Mouse (Mus musculus): Measurements from ENCODE around the gene Mfsd12. TPM values are rescaled to one million over a fixed set of nuclear protein-coding genes. Genes with fewer than 3 reads are reported as not detected.
A peak's percentile ranks its signal among the peaks of the same experiment; 100 is the strongest.

Gene Mfsd12
- total RNA-seq, 2 experiments from 2014 or later, result 42.8 to 45.9 TPM

- peak overlapping the region; percentile 19 for H3K27ac ChIP-seq
- TF ChIP-seq CTCF (conservative IDR thresholded peaks at IDR 0.05), result no peak
- H3K4me3 ChIP-seq, result no peak overlapping the region
- no peak for DNase-seq (ENCODE audit: low spot score in 2 of 2)
These were observed 7.8 kb downstream of the Mfsd12 start for GRCm38 (mm10) chr10:81365073-81365472.

DNA sequence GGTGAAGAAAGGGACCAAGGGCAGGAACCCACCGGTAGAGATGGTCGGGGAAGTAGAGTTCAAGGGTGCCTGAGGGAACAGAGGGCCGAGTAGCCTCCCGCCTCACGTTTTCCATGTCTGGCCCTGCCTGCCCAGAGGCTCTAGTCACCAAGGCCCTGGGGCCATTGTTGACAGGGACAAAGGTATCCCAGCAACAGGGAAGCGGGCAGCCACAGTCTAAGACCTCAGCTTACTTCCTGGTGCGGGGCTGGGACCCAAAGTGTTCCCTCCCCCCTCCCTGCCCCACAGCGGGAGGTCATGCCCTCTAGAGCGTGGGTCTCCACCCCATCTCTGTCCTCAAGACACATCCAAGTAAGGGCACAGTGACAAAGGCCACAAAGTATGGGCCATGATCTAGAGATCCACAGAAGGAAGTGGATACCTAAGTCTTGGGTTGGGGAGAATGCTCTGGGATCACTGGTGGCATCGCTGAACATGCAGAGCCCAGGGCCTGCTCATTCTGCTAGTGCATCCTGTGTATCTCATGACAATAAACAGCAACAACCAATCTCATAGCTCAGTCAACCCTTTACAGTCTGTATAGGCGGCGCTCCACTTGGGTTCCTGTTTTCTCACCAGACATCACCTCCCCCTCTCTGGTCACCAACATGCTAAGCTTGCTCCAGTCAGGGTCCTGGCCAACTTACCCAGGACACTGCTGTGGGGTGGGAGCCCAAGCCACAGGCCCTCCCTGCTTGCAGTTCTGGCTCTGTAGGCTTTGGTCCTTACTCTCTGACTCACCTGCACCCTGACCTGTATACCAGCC is 8.6 kb downstream of the Mfsd12 start, which contains the start of gene 4930404N11Rik:
4930404N11Rik (minus strand) TSS at position 145 of the 805 bp plus-strand sequence.
- no peak for DNase-seq (ENCODE audit: low spot score in 2 of 2)
- H3K27ac ChIP-seq, result peak within 1 kb of the TSS; percentile 28
- TF ChIP-seq CTCF (conservative IDR thresholded peaks at IDR 0.05), result no peak
- H3K4me3 ChIP-seq, result no peak within 1 kb of the TSS

GRCm38 (mm10) chr10:81366477-81367206 is 9.4 kb downstream of the Mfsd12 start:
- no peak overlapping the region for H3K4me3 ChIP-seq
- H3K27ac ChIP-seq, result peak overlapping the region; percentile 28; the same call in 1 of the 2 replicates
- no peak for DNase-seq (ENCODE audit: low spot score in 2 of 2)
- no peak for TF ChIP-seq CTCF (conservative IDR thresholded peaks at IDR 0.05)

DNA sequence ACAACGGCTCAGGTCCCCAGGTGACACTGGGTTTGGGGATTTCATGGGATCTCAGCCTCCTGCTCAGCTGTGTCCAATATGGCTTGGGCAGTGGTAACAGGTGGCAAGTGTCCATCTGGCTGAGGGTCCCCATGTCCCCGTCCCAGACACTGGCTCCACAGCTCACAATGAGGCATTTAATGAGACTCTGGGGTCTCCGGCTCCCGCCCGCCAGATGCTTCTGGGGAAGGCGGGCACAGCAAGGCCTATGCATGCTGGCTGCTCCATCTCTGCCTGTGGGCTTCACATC is 9.9 kb downstream of the Mfsd12 start:
- H3K27ac ChIP-seq, result no peak overlapping the region
- no peak for TF ChIP-seq CTCF (conservative IDR thresholded peaks at IDR 0.05)
- DNase-seq (ENCODE audit: low spot score in 2 of 2), result no peak
- no peak overlapping the region for H3K4me3 ChIP-seq

DNA sequence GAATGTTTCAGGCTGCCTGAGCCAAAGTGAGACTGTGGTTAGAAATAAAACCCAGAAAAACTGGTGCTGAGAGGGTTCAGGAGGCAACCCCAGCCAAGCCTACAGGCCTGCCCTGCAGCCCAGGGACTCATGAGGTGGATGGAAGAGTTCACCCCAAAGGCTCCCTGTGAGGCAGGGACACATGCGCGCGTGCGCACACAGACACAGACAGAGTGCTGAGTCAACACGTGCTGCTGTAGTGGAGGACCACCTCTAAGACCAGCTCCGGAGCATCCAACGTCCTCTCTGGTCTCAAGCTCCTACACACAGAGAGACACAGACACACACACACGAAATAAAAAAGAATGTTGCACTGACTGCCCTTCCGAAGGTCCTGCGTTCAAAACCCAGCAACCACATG is 18.0 kb downstream of the Mfsd12 start:
- no peak overlapping the region for H3K4me3 ChIP-seq
- TF ChIP-seq CTCF (conservative IDR thresholded peaks at IDR 0.05), result no peak
- DNase-seq (ENCODE audit: low spot score in 2 of 2), result no peak
- H3K27ac ChIP-seq, result no peak overlapping the region

DNA sequence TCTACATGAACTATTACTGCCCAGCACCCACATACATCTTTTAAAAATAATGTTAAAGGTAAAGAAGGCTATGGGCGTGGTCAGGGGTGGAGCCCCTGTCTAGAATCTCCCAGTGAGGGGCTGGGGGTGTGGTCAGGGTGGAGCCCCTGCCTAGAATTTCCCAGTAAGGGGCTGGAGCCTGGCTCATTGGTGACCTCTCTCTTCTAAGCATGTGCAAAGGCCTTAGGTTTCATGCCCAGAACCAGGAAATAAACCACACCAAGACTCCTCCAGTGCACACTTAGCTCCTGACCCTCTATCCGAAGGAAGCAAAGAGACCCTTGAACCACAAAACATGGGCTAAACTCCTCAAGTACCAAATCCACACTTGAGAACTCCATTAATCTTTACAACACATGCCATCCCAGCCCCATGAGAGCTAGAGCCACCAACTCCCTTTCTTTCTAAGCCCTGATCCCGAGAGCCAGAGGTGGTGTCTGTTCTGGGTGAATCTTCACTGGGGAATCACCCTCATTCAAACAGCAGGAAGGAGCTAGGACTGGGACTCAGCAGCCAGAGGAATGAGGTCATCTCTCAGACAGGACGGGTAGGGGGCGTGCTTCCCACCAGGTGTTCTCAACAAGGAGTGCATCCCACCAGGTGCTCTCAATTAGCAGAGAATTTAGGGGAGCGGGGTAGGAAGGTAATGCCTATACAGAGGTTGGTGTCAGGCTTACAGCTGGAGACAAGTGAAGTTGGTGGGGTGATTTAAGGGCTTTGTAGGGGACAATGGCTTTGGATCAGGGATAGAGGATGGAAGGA is 19.5 kb downstream of the Mfsd12 start:
- peak overlapping the region; percentile 70; the same call in 1 of the 2 replicates for H3K4me3 ChIP-seq
- TF ChIP-seq CTCF (conservative IDR thresholded peaks at IDR 0.05), result 0 out of 2 replicates have a peak, but pooled peaks have one; percentile 4
- H3K27ac ChIP-seq, result no peak overlapping the region; the same call in 1 of the 2 replicates
- no peak for DNase-seq (ENCODE audit: low spot score in 2 of 2)

GRCm38 (mm10) chr10:81377362-81377664 is 20.0 kb downstream of the Mfsd12 start:
- Histone ChIP-seq H3K4me3 (peak overlapping the region; percentile 70), H3K27ac (no peak overlapping the region; the same call in 1 of the 2 replicates)
- no peak for DNase-seq (ENCODE audit: low spot score in 2 of 2)
- no peak for TF ChIP-seq CTCF (conservative IDR thresholded peaks at IDR 0.05)

- H3K27ac ChIP-seq, result peak within 1 kb of the TSS; percentile 92
- no peak for TF ChIP-seq CTCF (conservative IDR thresholded peaks at IDR 0.05)
- peak within 1 kb of the TSS; percentile 70 for H3K4me3 ChIP-seq
- peak in 1 of 2 experiments; percentile 36 for DNase-seq (ENCODE audit: low spot score in 2 of 2)
These were observed 20.7 kb downstream of the Mfsd12 start, which contains the start of gene Fzr1 for GRCm38 (mm10) chr10:81377793-81378552. Gene Fzr1 (minus strand): TSS chr10:81378516.

DNA sequence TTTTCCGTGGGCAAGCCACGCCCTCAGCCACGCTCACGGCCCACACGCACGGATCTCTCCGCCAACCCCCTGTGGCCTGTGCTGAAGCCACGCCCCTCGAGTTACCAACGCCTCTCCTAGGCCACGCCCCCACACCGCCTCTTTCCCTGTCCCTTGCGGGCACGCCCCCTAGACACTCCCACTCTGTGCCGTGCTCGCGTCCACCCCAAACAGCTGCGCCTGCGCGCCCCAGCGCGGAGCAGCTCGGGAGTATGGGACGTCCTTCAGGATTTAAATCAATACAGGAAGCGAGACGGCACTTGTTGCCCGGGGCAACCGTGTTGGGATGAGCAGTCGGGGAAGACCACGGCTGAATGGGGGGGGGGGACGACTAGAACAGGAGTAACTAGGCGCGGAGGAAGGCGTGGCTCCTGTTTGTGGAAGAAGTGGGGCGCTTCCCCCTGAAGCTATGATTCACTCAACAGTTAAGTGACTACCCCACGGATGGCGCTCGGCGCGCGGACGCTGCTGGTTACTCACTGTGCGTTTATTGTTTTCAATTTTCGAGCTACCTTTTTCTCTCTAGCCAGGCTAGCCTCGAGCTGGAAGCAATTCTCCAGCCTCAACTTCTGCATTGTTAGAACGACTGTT is 21.4 kb downstream of the Mfsd12 start:
- peak; percentile 100 for DNase-seq (ENCODE audit: low spot score in 2 of 2)
- no peak for TF ChIP-seq CTCF (conservative IDR thresholded peaks at IDR 0.05)
- Histone ChIP-seq H3K27ac (peak overlapping the region; percentile 50; the same call in 1 of the 2 replicates), H3K4me3 (peak overlapping the region; percentile 62)

DNA sequence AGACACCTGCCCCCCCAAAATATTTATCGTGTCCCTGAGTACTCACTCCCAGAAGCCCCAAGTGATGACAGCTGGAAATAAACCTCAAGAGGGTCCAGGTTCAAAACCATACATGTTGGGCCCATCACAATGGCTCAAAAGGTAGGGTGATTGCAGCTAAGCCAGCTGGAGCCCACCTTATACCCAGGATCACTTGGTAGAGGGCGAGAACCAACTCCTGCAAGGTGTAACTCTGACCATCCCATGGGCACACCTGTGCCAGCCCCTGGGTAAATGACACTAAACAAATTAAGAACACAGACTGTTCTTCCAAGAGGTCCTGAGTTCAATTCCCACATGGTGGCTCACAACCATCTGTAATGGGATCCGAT is 21.9 kb downstream of the Mfsd12 start:
- Histone ChIP-seq H3K4me3 (peak overlapping the region; percentile 62), H3K27ac (peak overlapping the region; percentile 50; the same call in 1 of the 2 replicates)

GRCm38 (mm10) chr10:81379809-81380378 is 22.6 kb downstream of the Mfsd12 start:
- Histone ChIP-seq H3K27ac (no peak overlapping the region), H3K4me3 (no peak overlapping the region)
- no peak for DNase-seq (ENCODE audit: low spot score in 2 of 2)
- no peak for TF ChIP-seq CTCF (conservative IDR thresholded peaks at IDR 0.05)

More for the DNA sequence above, 21.9 kb downstream of the Mfsd12 start:
- TF ChIP-seq CTCF (conservative IDR thresholded peaks at IDR 0.05), result no peak
- no peak for DNase-seq (ENCODE audit: low spot score in 2 of 2)

All from layer of hippocampus, adult 2 months (tissue).